Mouse (Mus musculus) brain, embryonic 14.5 days (tissue): ENCODE results near the gene Hspbp1.

ENCODE experiments used
- CTCF ChIP-seq: fragments of 200-500 bp; IDR thresholded peaks from 2 replicates; pipeline ENCODE4 v1.5.1; 2012; ENCODE audit warnings: inconsistent platforms, mild to moderate bottlenecking, moderate library complexity, borderline replicate concordance; ENCODE audit not compliant: insufficient read depth, insufficient read length; ENCODE audit errors: extremely low read depth
- POLR2A ChIP-seq: fragments of 200-500 bp; IDR thresholded peaks from 2 replicates; pipeline ENCODE4 v1.6.1; 2012; ENCODE audit warnings: mild to moderate bottlenecking, inconsistent platforms, borderline replicate concordance; ENCODE audit not compliant: poor library complexity, insufficient read depth, insufficient read length, severe bottlenecking; ENCODE audit errors: extremely low read depth

GRCm38 (mm10) chr7:4629586-4629985 is 55.3 kb downstream of the Hspbp1 start:
- TF ChIP-seq POLR2A, result no peak
- no peak for TF ChIP-seq CTCF
